In genomic region chr6:144782866-144783265, GRCm38 (mm10) we compare ENCODE assay signal across 8 mouse cellular contexts. TPM values are rescaled to one million over a fixed set of nuclear protein-coding genes. Genes with fewer than 3 reads are reported as not detected.
DNase-seq lines count a peak whose midpoint lies in the region; ATAC-seq and TF ChIP-seq lines count a peak whose summit lies in the region.

No protein-coding gene starts in this region.

- H3K4me2 ChIP-seq in kidney, embryonic 14.5 days (replicated peaks; ENCODE audit: low read depth, low read length) = peak overlapping the region; percentile 98
- peak overlapping the region; percentile 83 for H3K4me2 ChIP-seq in hindbrain, embryonic 11.5 days (replicated peaks; ENCODE audit: low read depth, low read length)
- H3K4me2 ChIP-seq in liver, postnatal 0 days (ENCODE audit: low read depth, low read length) = peak overlapping the region; percentile 91

- H3K4me1 ChIP-seq in kidney, embryonic 14.5 days (ENCODE audit: control insufficient read depth, insufficient read depth, low read length) = no peaks in the 10 kb centered on the region
- H3K4me1 ChIP-seq in hindbrain, embryonic 11.5 days (replicated peaks; ENCODE audit: control insufficient read depth, insufficient read depth, low read length) = peaks cover 2% of the 10 kb centered on the region; the same call in 1 of the 2 replicates
- no peaks in the 10 kb centered on the region; the same call in none of the 2 replicates for H3K4me1 ChIP-seq in liver, postnatal 0 days (ENCODE audit: insufficient read depth)

- ATAC-seq in kidney, embryonic 14.5 days (ENCODE audit: low FRiP score, low TSS enrichment) = no peak
- no peak for ATAC-seq in hindbrain, embryonic 11.5 days (ENCODE audit: low FRiP score)
- ATAC-seq in liver, postnatal 0 days = 0 out of 2 replicates have a peak, but pooled peaks have one; percentile 23

- H3K9ac ChIP-seq in kidney, embryonic 14.5 days (ENCODE audit: low read depth, low read length) = peak overlapping the region; percentile 71; the same call in 1 of the 2 replicates
- peak overlapping the region; percentile 73 for H3K9ac ChIP-seq in hindbrain, embryonic 11.5 days (ENCODE audit: low read depth, low read length)
- no peak overlapping the region; the same call in 1 of the 2 replicates for H3K9ac ChIP-seq in liver, postnatal 0 days (replicated peaks)

- TF ChIP-seq EP300 in liver, postnatal 0 days (IDR thresholded peaks at IDR 0.05; ENCODE audit: low read depth) = no peak

- 4% methylated on average over 12 of the region's 12 CpGs for WGBS in kidney, embryonic 14.5 days
- WGBS in hindbrain, embryonic 11.5 days = 5% methylated on average over 12 of the region's 12 CpGs
- WGBS in liver, postnatal 0 days (ENCODE audit: insufficient replicate concordance) = 14% methylated on average over 12 of the region's 12 CpGs

- no peak for TF ChIP-seq CTCF in liver, postnatal 0 days (IDR thresholded peaks at IDR 0.05; ENCODE audit: low read depth)

- H3K9me3 ChIP-seq in kidney, embryonic 14.5 days (ENCODE audit: control insufficient read depth, low read length) = no peaks in the 10 kb centered on the region
- no peaks in the 10 kb centered on the region for H3K9me3 ChIP-seq in hindbrain, embryonic 11.5 days (ENCODE audit: control insufficient read depth, low read length)
- H3K9me3 ChIP-seq in liver, postnatal 0 days (ENCODE audit: low read length) = no peaks in the 10 kb centered on the region

- H3K4me3 ChIP-seq in kidney, embryonic 14.5 days (ENCODE audit: low read length) = peak overlapping the region; percentile 57
- peak overlapping the region; percentile 49 for H3K4me3 ChIP-seq in hindbrain, embryonic 11.5 days (ENCODE audit: low read depth, low read length)
- peak overlapping the region; percentile 76 for H3K4me3 ChIP-seq in liver, postnatal 0 days (ENCODE audit: low read depth, low read length)

- H3K36me3 ChIP-seq in kidney, embryonic 14.5 days (ENCODE audit: control insufficient read depth, insufficient read depth, low read length) = no peaks in the 10 kb centered on the region
- no peaks in the 10 kb centered on the region for H3K36me3 ChIP-seq in hindbrain, embryonic 11.5 days (ENCODE audit: control insufficient read depth, insufficient read depth, low read length)
- no peaks in the 10 kb centered on the region for H3K36me3 ChIP-seq in liver, postnatal 0 days (replicated peaks; ENCODE audit: insufficient read depth, low read length)
- no peaks in the 10 kb centered on the region for H3K36me3 ChIP-seq in splenic B cell, adult 2 months (ENCODE audit: control insufficient read depth, insufficient read depth, low read length, poor library complexity, severe bottlenecking)

- peaks cover 8% of the 10 kb centered on the region; the same call in 1 of the 2 replicates for H3K27me3 ChIP-seq in kidney, embryonic 14.5 days (ENCODE audit: control insufficient read depth, insufficient read depth, low read length)
- peaks cover 3% of the 10 kb centered on the region; the same call in 1 of the 2 replicates for H3K27me3 ChIP-seq in hindbrain, embryonic 11.5 days (ENCODE audit: control insufficient read depth, insufficient read depth, low read length)
- H3K27me3 ChIP-seq in liver, postnatal 0 days (ENCODE audit: insufficient read depth, low read length) = peaks cover 10% of the 10 kb centered on the region; the same call in 1 of the 2 replicates
- peaks cover 6% of the 10 kb centered on the region for H3K27me3 ChIP-seq in splenic B cell, adult 2 months (ENCODE audit: control insufficient read depth, insufficient read depth, low read length, poor library complexity, severe bottlenecking)

- H3K27ac ChIP-seq in kidney, embryonic 14.5 days (ENCODE audit: low read depth, low read length) = no peak overlapping the region
- no peak overlapping the region for H3K27ac ChIP-seq in hindbrain, embryonic 11.5 days (ENCODE audit: low read depth, low read length)
- H3K27ac ChIP-seq in liver, postnatal 0 days (ENCODE audit: low read depth) = peak overlapping the region; percentile 90

- DNase-seq in kidney, adult 18-20 months = no peak
- peak; percentile 36 for DNase-seq in embryo, embryonic 11 days
- peak; percentile 55 for DNase-seq in hindbrain, embryonic 11.5 days (ENCODE audit: low spot score)
- DNase-seq in liver, postnatal 0 days = peak; percentile 23
- DNase-seq in splenic B cell, adult 2 months (ENCODE audit: low read depth, low spot score) = peak; percentile 12
- no peak for DNase-seq in gastrocnemius, adult 18-20 months (ENCODE audit: low spot score)
- DNase-seq in urinary bladder, postnatal 36 days (ENCODE audit: low spot score in 2 of 2) = no peak

RNA-seq across cellular contexts. Expression of gene Sox5, which starts 1.1 kb away (rescaled TPM):
- polyA plus RNA-seq in kidney, embryonic 14.5 days (2014; fragmentation: Nextera tagmentation; extraction: Ambion mirVana) = 9.5 and 13.0 TPM in 2 replicates
- 27.1 and 35.0 TPM in 2 replicates for polyA plus RNA-seq in hindbrain, embryonic 11.5 days (2014; fragmentation: Nextera tagmentation; extraction: Ambion mirVana)
- 5.0 and 7.5 TPM in 2 replicates for polyA plus RNA-seq in liver, postnatal 0 days (2015; fragmentation: Nextera tagmentation; extraction: Ambion mirVana)
- total RNA-seq in gastrocnemius, adult 18-20 months (2021) = 1 to 10 TPM; 1.1 to 1.3 TPM

Comparison
In these comparisons a context has a peak if more than half of its experiments do, and no peak if none do; other contexts are left out.
1. DNase-seq: peak in embryo, embryonic 11 days (single experiment), hindbrain, embryonic 11.5 days (single experiment), liver, postnatal 0 days (single experiment) and splenic B cell, adult 2 months (single experiment); none in kidney, adult 18-20 months (single experiment), gastrocnemius, adult 18-20 months (single experiment) and urinary bladder, postnatal 36 days (0 of 2).
2. Peak in every context shown above with its lines, with median percentiles within 50 percentile points of each other: H3K4me2 ChIP-seq and H3K4me3 ChIP-seq.